Mouse (Mus musculus) spleen, adult 2 months (tissue): ENCODE results near the gene Rars. TPM values are rescaled to one million over a fixed set of nuclear protein-coding genes. Genes with fewer than 3 reads are reported as not detected.
A peak's percentile ranks its signal among the peaks of the same experiment; 100 is the strongest.

Source experiments
- DNase-seq, 2 experiments: peaks; one replicate each; pipeline versions ENCODE4 v3.0.0 to v3.0.0-alpha.2; 2012 to 2021; ENCODE audit warnings: low spot score in 2 of 2, low read depth in 1 of 2
- H3K27ac ChIP-seq: fragments of 200-500 bp; 2 replicates; pipeline ENCODE4 v1.5.1; 2012; ENCODE audit warnings: low read length, inconsistent platforms; ENCODE audit not compliant: insufficient read depth
- H3K27me3 ChIP-seq: fragments of 200-500 bp; 2 replicates; pipeline ENCODE4 v1.6.1; 2012; ENCODE audit warnings: mild to moderate bottlenecking, moderate library complexity, low read length, inconsistent platforms; ENCODE audit not compliant: control insufficient read depth, insufficient read depth
- H3K36me3 ChIP-seq: fragments of 200-500 bp; 2 replicates; pipeline ENCODE4 v1.6.1; 2012; ENCODE audit warnings: mild to moderate bottlenecking, low read length, inconsistent platforms; ENCODE audit not compliant: control insufficient read depth, insufficient read depth
- H3K4me1 ChIP-seq: fragments of 200-500 bp; 2 replicates; pipeline ENCODE4 v1.6.1; 2011; ENCODE audit warnings: inconsistent platforms; ENCODE audit not compliant: control insufficient read depth, insufficient read depth, insufficient read length
- H3K4me3 ChIP-seq: fragments of 200-500 bp; 2 replicates; pipeline ENCODE4 v1.5.1; 2011; ENCODE audit warnings: mild to moderate bottlenecking, inconsistent platforms; ENCODE audit not compliant: insufficient read depth, insufficient read length; ENCODE audit errors: extremely low read depth
- CTCF ChIP-seq: fragments of 200-500 bp; IDR thresholded peaks from 2 replicates; pipeline ENCODE4 v1.5.1; 2011; ENCODE audit warnings: mild to moderate bottlenecking, inconsistent platforms; ENCODE audit not compliant: insufficient read depth, insufficient read length, insufficient replicate concordance; ENCODE audit errors: extremely low read depth
- POLR2A ChIP-seq: fragments of 200-500 bp; IDR thresholded peaks from 2 replicates; pipeline ENCODE4 v1.6.1; 2011; ENCODE audit warnings: low read depth, low read length, inconsistent platforms
- WGBS: fragments of 180-500 bp; shearing (Covaris S2); methylation state at CpG from one replicate; pipeline ENCODE4 v1.1.7; 2018; 5-methylcytosine and 5-hydroxymethylcytosine counted together
- polyA plus RNA-seq: library from polyadenylated mRNA; depleted of rRNA; stranded (reverse); fragments of >200 nt; gene quantifications from 2 replicates; pipeline ENCODE4 v1.2.3, GENCODE M21; 2012; rRNA removed

Gene Rars
- polyA plus RNA-seq = 6.0 and 6.8 TPM in 2 replicates

- TF ChIP-seq CTCF = peak; percentile 82
- peak; percentile 53; the same call in 1 of the 2 replicates for TF ChIP-seq POLR2A
- peak within 1 kb of the TSS; percentile 91 for H3K4me3 ChIP-seq
- peak within 1 kb of the TSS; percentile 31 for H3K27ac ChIP-seq
- H3K36me3 ChIP-seq = peaks cover 9% of the 10 kb centered on the region
- peak; percentile 91 to 94 for DNase-seq
- H3K4me1 ChIP-seq = no peaks in the 10 kb centered on the region; the same call in 1 of the 2 replicates
- H3K27me3 ChIP-seq = no peaks in the 10 kb centered on the region
- WGBS = under 1% methylated on average over 46 of the region's 46 CpGs
Measured at GRCm38 (mm10) chr11:35834022-35834760, at the start of gene Rars. Gene Rars (minus strand): TSS chr11:35834506.

- no peak for DNase-seq
- H3K36me3 ChIP-seq = no peaks in the 10 kb centered on the region
- 82% methylated on average over 6 of the region's 6 CpGs for WGBS
- no peak overlapping the region for H3K4me3 ChIP-seq
- H3K27ac ChIP-seq = no peak overlapping the region
- H3K4me1 ChIP-seq = no peaks in the 10 kb centered on the region
- H3K27me3 ChIP-seq = no peaks in the 10 kb centered on the region
- TF ChIP-seq POLR2A (no peak), CTCF (no peak)
Measured at GRCm38 (mm10) chr11:35882777-35883176, 48.5 kb upstream of the Rars start.

- TF ChIP-seq POLR2A (no peak), CTCF (no peak)
- no peak overlapping the region for H3K27ac ChIP-seq
- H3K4me1 ChIP-seq = no peaks in the 10 kb centered on the region
- 61% methylated on average over 4 of the region's 4 CpGs for WGBS
- no peak overlapping the region for H3K4me3 ChIP-seq
- DNase-seq = no peak
- no peaks in the 10 kb centered on the region for H3K36me3 ChIP-seq
- H3K27me3 ChIP-seq = no peaks in the 10 kb centered on the region
Measured at GRCm38 (mm10) chr11:35878559-35878897, 44.2 kb upstream of the Rars start.

GRCm38 (mm10) chr11:35877651-35878558 is 43.6 kb upstream of the Rars start:
- H3K27me3 ChIP-seq = no peaks in the 10 kb centered on the region
- TF ChIP-seq POLR2A (no peak), CTCF (no peak)
- no peak overlapping the region for H3K27ac ChIP-seq
- no peaks in the 10 kb centered on the region for H3K36me3 ChIP-seq
- H3K4me3 ChIP-seq = no peak overlapping the region
- no peaks in the 10 kb centered on the region for H3K4me1 ChIP-seq
- WGBS = 53% methylated on average over 14 of the region's 14 CpGs
- DNase-seq = no peak

- Histone ChIP-seq H3K27me3 (no peaks in the 10 kb centered on the region), H3K4me3 (no peak overlapping the region), H3K27ac (no peak overlapping the region), H3K36me3 (no peaks in the 10 kb centered on the region), H3K4me1 (no peaks in the 10 kb centered on the region)
- no peak for TF ChIP-seq CTCF
- TF ChIP-seq POLR2A = no peak
- no peak for DNase-seq
- 55% methylated on average over 21 of the region's 21 CpGs for WGBS
Measured at GRCm38 (mm10) chr11:35873624-35874244, 39.4 kb upstream of the Rars start.

GRCm38 (mm10) chr11:35870961-35871360 is 36.7 kb upstream of the Rars start:
- Histone ChIP-seq H3K4me3 (no peak overlapping the region), H3K36me3 (no peaks in the 10 kb centered on the region), H3K27ac (no peak overlapping the region), H3K27me3 (no peaks in the 10 kb centered on the region), H3K4me1 (no peaks in the 10 kb centered on the region)
- 41% methylated on average over 9 of the region's 9 CpGs for WGBS
- TF ChIP-seq POLR2A (no peak), CTCF (no peak)
- DNase-seq = no peak

- 81% methylated on average over 7 of the region's 7 CpGs for WGBS
- no peak overlapping the region for H3K4me3 ChIP-seq
- no peaks in the 10 kb centered on the region for H3K27me3 ChIP-seq
- H3K36me3 ChIP-seq = no peaks in the 10 kb centered on the region
- H3K27ac ChIP-seq = no peak overlapping the region
- TF ChIP-seq CTCF (no peak), POLR2A (no peak)
- H3K4me1 ChIP-seq = no peaks in the 10 kb centered on the region
- DNase-seq = no peak
Measured at GRCm38 (mm10) chr11:35866140-35866539, 31.8 kb upstream of the Rars start.
